Mouse (Mus musculus) ES-Bruce4 (cell line): ENCODE results near the gene Vmn1r4. TPM values are rescaled to one million over a fixed set of nuclear protein-coding genes. Genes with fewer than 3 reads are reported as not detected.

ENCODE experiments used
- H3K27ac ChIP-seq: 2 replicates; pipeline ENCODE4 v1.5.1; 2012; ENCODE audit warnings: low read length, inconsistent platforms; ENCODE audit not compliant: insufficient read depth
- H3K27me3 ChIP-seq: 2 replicates; pipeline ENCODE4 v1.6.1; 2012; ENCODE audit warnings: mild to moderate bottlenecking, low read length, inconsistent platforms; ENCODE audit not compliant: control insufficient read depth, poor library complexity, insufficient read depth, severe bottlenecking
- H3K36me3 ChIP-seq: 2 replicates; pipeline ENCODE4 v1.6.1; 2012; ENCODE audit warnings: inconsistent platforms, mild to moderate bottlenecking, low read length, moderate library complexity; ENCODE audit not compliant: control insufficient read depth, poor library complexity, insufficient read depth, severe bottlenecking
- H3K4me1 ChIP-seq: one replicate; pipeline ENCODE4 v1.8.1; 2011; ENCODE audit warnings: low read length; ENCODE audit not compliant: control insufficient read depth, insufficient read depth
- H3K4me3 ChIP-seq: 2 replicates; pipeline ENCODE4 v1.5.1; 2011; ENCODE audit warnings: low read depth, mild to moderate bottlenecking, low read length
- H3K9ac ChIP-seq: 2 replicates; pipeline ENCODE4 v1.6.1; 2012; ENCODE audit warnings: low read depth, mild to moderate bottlenecking, inconsistent platforms; ENCODE audit not compliant: poor library complexity, severe bottlenecking
- H3K9me3 ChIP-seq: replicated peaks from 2 replicates; pipeline ENCODE4 v1.6.1; 2012; ENCODE audit warnings: mild to moderate bottlenecking, low read length, inconsistent platforms; ENCODE audit not compliant: control insufficient read depth, poor library complexity, insufficient read depth, severe bottlenecking
- CTCF ChIP-seq: IDR thresholded peaks from one replicate; pipeline ENCODE4 v1.8.1; 2011; ENCODE audit warnings: low read depth, low read length
- EP300 ChIP-seq: IDR thresholded peaks from 2 replicates; pipeline ENCODE4 v1.6.1; 2011; ENCODE audit warnings: low read depth, low read length; ENCODE audit not compliant: insufficient read depth
- POLR2A ChIP-seq: IDR thresholded peaks from one replicate; pipeline ENCODE4 v1.8.1; 2011; ENCODE audit warnings: low read length; ENCODE audit not compliant: insufficient read depth
- polyA plus RNA-seq: library from polyadenylated mRNA; stranded (reverse); fragments of >200 nt; gene quantifications from 2 replicates; pipeline ENCODE4 v1.2.4, GENCODE M21; 2011; ENCODE audit warnings: low read depth; ENCODE audit not compliant: missing spikeins, insufficient read depth, insufficient read length

Vmn1r4 gene
- polyA plus RNA-seq, 1 experiment = 0.78 TPM

- Histone ChIP-seq H3K9me3 (no peaks in the 10 kb centered on the region; the same call in 1 of the 2 replicates), H3K36me3 (no peaks in the 10 kb centered on the region), H3K27me3 (no peaks in the 10 kb centered on the region), H3K4me1 (no peaks in the 10 kb centered on the region), H3K27ac (no peak overlapping the region), H3K4me3 (no peak overlapping the region), H3K9ac (no peak overlapping the region)
- TF ChIP-seq POLR2A = no peak
- TF ChIP-seq EP300 = no peak
- TF ChIP-seq CTCF = no peak
Measured at GRCm38 (mm10) chr6:56920222-56921092, 3.4 kb upstream of the Vmn1r4 start.

- Histone ChIP-seq H3K27me3 (no peaks in the 10 kb centered on the region), H3K4me1 (no peaks in the 10 kb centered on the region), H3K9ac (peak overlapping the region; percentile 46), H3K9me3 (no peaks in the 10 kb centered on the region; the same call in 1 of the 2 replicates), H3K27ac (no peak overlapping the region), H3K36me3 (no peaks in the 10 kb centered on the region), H3K4me3 (peak overlapping the region; percentile 74)
- TF ChIP-seq CTCF (no peak), POLR2A (no peak), EP300 (no peak)
Measured at GRCm38 (mm10) chr6:56923331-56923725, 487 bp upstream of the Vmn1r4 start.

- no peak overlapping the region for H3K9ac ChIP-seq
- no peak overlapping the region for H3K4me3 ChIP-seq
- no peaks in the 10 kb centered on the region for H3K9me3 ChIP-seq
- no peak overlapping the region for H3K27ac ChIP-seq
- no peaks in the 10 kb centered on the region for H3K36me3 ChIP-seq
- no peaks in the 10 kb centered on the region for H3K27me3 ChIP-seq
- no peaks in the 10 kb centered on the region for H3K4me1 ChIP-seq
- TF ChIP-seq EP300 (no peak), CTCF (no peak), POLR2A (no peak)
Measured at GRCm38 (mm10) chr6:56931648-56932415, 8.0 kb downstream of the Vmn1r4 start.

- no peaks in the 10 kb centered on the region for H3K36me3 ChIP-seq
- no peak overlapping the region for H3K27ac ChIP-seq
- no peaks in the 10 kb centered on the region for H3K27me3 ChIP-seq
- H3K9ac ChIP-seq = no peak overlapping the region
- no peaks in the 10 kb centered on the region for H3K9me3 ChIP-seq
- TF ChIP-seq POLR2A = no peak
- no peak for TF ChIP-seq EP300
- no peak for TF ChIP-seq CTCF
- H3K4me1 ChIP-seq = no peaks in the 10 kb centered on the region
- H3K4me3 ChIP-seq = no peak overlapping the region
Measured at GRCm38 (mm10) chr6:56932464-56932863, 8.6 kb downstream of the Vmn1r4 start.

- H3K4me1 ChIP-seq = no peaks in the 10 kb centered on the region
- no peak for TF ChIP-seq POLR2A
- TF ChIP-seq EP300 = no peak
- no peak for TF ChIP-seq CTCF
- no peak overlapping the region for H3K27ac ChIP-seq
- no peak overlapping the region for H3K4me3 ChIP-seq
- no peak overlapping the region for H3K9ac ChIP-seq
- H3K27me3 ChIP-seq = no peaks in the 10 kb centered on the region
- H3K9me3 ChIP-seq = no peaks in the 10 kb centered on the region
- no peaks in the 10 kb centered on the region for H3K36me3 ChIP-seq
Measured at GRCm38 (mm10) chr6:56934366-56934765, 10.6 kb downstream of the Vmn1r4 start.

GRCm38 (mm10) chr6:56956436-56956835 is 32.6 kb downstream of the Vmn1r4 start:
- Histone ChIP-seq H3K4me3 (no peak overlapping the region), H3K9me3 (no peaks in the 10 kb centered on the region), H3K36me3 (no peaks in the 10 kb centered on the region), H3K9ac (no peak overlapping the region), H3K27me3 (no peaks in the 10 kb centered on the region), H3K27ac (no peak overlapping the region), H3K4me1 (no peaks in the 10 kb centered on the region)
- no peak for TF ChIP-seq POLR2A
- TF ChIP-seq EP300 = no peak
- no peak for TF ChIP-seq CTCF
